Mouse (Mus musculus) cortical plate, adult 2 months (tissue): ENCODE data around the gene Toe1. TPM values are rescaled to one million over a fixed set of nuclear protein-coding genes. Genes with fewer than 3 reads are reported as not detected.
"Not testable (repeated sequence)": the region's sequence is repeated elsewhere in the genome, so short reads cannot be mapped to it uniquely, and the experiment has no call there.

Source experiments
- H3K27ac ChIP-seq: fragments of 200-500 bp; 2 replicates; pipeline ENCODE4 v1.5.1; 2012; ENCODE audit warnings: low read length, control low read depth, inconsistent platforms; ENCODE audit not compliant: insufficient read depth
- H3K4me1 ChIP-seq: fragments of 200-500 bp; 2 replicates; pipeline ENCODE4 v1.6.1; 2011; ENCODE audit warnings: low read length; ENCODE audit not compliant: control insufficient read depth, insufficient read depth
- H3K4me3 ChIP-seq: fragments of 200-500 bp; 2 replicates; pipeline ENCODE4 v1.5.1; 2011; ENCODE audit warnings: mild to moderate bottlenecking, low read length, control low read depth; ENCODE audit not compliant: insufficient read depth
- CTCF ChIP-seq: fragments of 200-500 bp; IDR thresholded peaks from 2 replicates; pipeline ENCODE4 v1.5.1; 2011; ENCODE audit warnings: mild to moderate bottlenecking, control low read depth, low read length; ENCODE audit not compliant: insufficient read depth; ENCODE audit errors: extremely low read depth
- POLR2A ChIP-seq: fragments of 200-500 bp; IDR thresholded peaks from 2 replicates; pipeline ENCODE4 v1.6.1; 2011; ENCODE audit warnings: mild to moderate bottlenecking, low read length, control low read depth; ENCODE audit not compliant: insufficient read depth; ENCODE audit errors: extremely low read depth
- polyA plus RNA-seq: library from polyadenylated mRNA; depleted of rRNA; stranded (reverse); fragments of >200 nt; gene quantifications from 2 replicates; pipeline ENCODE4 v1.2.3, GENCODE M21; 2012; rRNA removed

Gene Toe1
- 21.6 and 22.2 TPM in 2 replicates for polyA plus RNA-seq

DNA sequence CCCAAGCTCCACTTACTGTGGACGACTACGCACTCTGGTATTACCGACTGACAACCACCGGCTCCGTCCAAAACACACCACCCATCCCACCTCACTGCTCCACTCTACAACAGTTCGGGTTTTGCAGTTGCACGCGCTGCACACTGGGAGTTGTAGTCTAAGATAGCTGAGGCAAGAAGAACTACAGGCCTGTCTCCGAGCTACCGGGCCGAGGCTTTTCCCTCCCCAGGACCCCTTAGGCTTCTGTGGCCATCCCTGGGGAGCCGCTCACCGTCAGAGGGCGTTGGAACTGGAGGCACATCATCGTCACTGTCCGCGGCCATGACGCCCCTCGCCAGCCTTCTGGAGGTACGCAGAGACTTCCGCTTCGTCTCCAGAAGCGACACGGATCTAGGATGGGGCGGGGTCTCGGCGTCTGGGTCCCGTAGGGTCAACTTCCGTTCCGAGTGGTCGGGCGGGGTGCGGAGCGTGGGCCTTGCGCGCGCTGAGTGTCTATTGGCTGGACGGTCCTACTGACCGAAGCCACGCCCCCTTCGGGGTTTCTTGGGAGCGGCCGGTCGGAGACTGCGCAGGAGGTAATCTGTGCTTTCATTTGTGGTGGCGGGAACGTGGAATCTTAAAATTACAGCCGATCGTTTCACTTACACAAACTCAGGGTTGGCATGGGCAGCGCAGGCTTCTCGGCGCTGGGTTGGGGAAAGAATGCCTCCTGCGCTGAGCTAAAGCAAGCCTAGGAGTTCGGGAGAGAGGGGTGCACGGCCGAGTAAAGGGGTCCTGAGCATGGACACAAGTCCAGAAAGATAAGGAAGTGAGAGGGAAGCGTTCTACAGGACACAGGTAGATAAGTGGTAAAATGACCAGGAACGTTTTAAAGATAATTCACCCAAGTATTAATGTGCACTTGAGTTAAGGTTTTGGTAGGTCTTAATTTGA is at the start of gene Toe1, which contains the start of gene Mutyh:
Toe1 (minus strand) TSS at position 444 of the 933 bp plus-strand sequence.
Mutyh (plus strand) TSS at position 527 of the 933 bp plus-strand sequence.
- peak; percentile 64; the same call in 1 of the 2 replicates for TF ChIP-seq POLR2A
- no peak for TF ChIP-seq CTCF
- Histone ChIP-seq H3K4me1 (0 out of 2 replicates have a peak, but pooled peaks cover 2% of the 10 kb centered on the region), H3K4me3 (peak within 1 kb of the TSS; percentile 65), H3K27ac (0 out of 2 replicates have a peak within 1 kb of the TSS, but pooled peaks have one; percentile 2)

DNA sequence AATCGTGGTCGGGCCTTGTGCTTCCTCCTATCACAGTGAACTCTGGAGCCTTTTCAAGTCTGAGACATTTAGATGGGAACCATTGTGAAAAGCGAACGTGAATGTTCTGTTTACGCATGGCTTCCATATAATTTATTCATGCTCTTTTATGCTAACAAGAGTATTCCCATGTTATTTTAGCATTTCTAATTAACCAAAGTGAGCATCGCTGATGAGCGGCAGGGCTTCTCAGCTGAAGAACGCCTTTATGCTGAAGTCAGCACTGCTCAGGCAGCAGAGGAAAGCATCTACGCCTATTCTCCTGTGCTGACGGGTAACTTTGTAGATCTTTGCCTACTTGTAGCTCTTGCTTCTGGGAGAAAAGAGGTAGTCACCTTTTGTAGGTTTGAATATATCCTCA is 49.8 kb upstream of the Toe1 start:
- TF ChIP-seq CTCF (no peak), POLR2A (no peak)
- no peaks in the 10 kb centered on the region for H3K4me1 ChIP-seq
- H3K27ac ChIP-seq: no peak overlapping the region
- no peak overlapping the region for H3K4me3 ChIP-seq

DNA sequence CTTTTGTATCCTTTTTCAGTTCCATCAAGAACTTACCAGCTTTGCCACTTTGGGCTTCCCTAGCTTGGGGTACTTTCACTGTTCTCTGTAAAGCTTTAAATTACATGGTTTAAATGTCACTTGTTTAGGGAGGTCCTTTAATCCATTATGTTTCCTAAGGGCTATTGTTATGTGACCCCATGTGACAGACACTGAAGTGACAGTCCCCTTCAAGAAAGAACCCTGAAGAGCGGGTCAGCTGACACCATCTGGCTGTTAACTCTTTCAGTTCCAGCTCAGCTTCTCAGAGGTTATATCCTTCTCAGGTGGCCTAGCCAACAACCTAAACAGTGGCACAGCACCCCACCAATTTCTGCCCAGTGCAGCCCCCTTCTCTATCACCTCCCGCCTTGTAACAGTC is 46.8 kb upstream of the Toe1 start:
- H3K27ac ChIP-seq: no peak overlapping the region
- no peak for TF ChIP-seq POLR2A
- TF ChIP-seq CTCF: no peak
- no peak overlapping the region for H3K4me3 ChIP-seq
- H3K4me1 ChIP-seq: no peaks in the 10 kb centered on the region

DNA sequence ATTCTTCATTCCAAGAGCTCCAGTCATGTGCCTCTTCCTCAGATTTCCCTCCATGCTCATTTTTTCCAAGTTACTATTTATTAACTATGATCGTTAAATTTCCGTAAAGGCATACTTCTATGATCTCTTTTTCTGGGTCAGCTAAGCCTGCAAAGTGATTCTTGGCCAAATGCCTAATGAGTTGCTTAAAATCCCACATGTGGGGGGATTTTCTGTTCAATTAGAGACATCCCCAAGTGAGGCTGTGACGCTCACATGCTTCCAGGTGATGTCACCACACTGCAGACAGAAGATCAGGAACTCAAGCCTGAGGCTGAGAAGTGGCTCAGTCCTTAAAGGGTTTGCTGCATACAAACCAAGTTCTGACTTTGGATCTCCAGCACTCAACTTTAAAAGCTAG is 42.5 kb upstream of the Toe1 start:
- TF ChIP-seq POLR2A (no peak), CTCF (no peak)
- no peak overlapping the region for H3K4me3 ChIP-seq

DNA sequence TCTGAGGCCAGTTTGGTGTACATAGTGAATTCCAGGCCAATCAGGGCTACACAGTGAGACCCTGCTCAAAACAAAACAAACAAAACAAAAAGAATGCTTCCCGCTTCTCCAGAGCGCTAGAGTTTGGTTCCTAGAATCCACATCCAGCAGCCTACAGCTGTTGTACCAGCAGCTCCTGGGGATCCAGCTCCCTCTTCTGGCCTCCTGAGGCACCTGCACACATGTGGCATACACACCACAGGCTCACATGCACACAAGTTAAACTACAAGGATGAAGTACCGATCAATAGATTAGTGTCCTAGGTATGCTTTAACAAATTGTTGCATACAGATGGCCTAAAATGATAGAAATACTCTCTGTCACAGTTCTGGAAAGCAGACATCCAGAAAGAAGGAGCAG is 36.9 kb upstream of the Toe1 start:
- H3K4me1 ChIP-seq: no peaks in the 10 kb centered on the region
- H3K27ac ChIP-seq: no peak overlapping the region
- no peak for TF ChIP-seq POLR2A
- TF ChIP-seq CTCF: no peak
- no peak overlapping the region for H3K4me3 ChIP-seq

More for the DNA sequence above, 42.5 kb upstream of the Toe1 start:
- Histone ChIP-seq H3K4me1 (no peaks in the 10 kb centered on the region), H3K27ac (no peak overlapping the region)

DNA sequence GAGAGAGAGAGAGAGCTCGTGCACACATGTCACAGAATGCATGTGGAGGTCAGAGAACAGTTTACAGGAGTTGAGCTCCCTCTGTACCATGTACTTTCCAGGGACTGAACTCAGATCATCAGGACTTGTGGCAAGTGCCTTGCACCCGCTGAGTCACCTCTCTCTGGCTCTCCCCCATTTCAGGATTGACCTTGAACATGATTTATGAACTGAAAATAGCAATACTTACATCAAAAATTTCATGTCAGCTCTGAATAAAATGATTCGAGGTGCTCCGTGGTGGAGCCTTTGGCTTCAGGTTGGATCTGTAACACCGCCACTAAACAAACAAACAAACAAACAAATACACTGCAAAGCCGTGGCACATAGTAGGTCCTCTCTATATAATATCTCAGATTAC is 33.4 kb upstream of the Toe1 start:
- TF ChIP-seq POLR2A (no peak), CTCF (no peak)
- Histone ChIP-seq H3K4me3 (no peak overlapping the region), H3K27ac (no peak overlapping the region), H3K4me1 (no peaks in the 10 kb centered on the region)

DNA sequence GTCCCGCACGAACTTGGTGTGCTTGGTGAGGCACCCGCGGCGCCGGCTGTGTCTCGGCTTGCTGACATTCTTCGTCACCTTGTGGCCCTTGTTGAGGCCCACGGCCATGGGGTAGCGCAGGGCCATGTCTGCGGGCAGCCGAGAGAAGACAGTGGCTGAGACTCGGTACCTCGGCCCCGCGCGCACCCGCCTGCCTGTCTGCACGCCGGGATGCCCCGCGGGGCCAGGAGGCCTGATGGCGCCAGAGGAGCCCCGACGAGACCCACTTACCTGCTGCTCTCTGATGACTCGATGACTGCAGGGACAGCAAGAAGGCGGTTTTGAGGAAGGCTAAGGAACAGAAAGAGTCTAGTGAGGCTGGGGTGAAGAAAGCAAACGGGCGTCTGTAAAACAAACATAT is 32.7 kb upstream of the Toe1 start:
- not testable (repeated sequence) for H3K27ac ChIP-seq, H3K4me3 ChIP-seq, H3K4me1 ChIP-seq

DNA sequence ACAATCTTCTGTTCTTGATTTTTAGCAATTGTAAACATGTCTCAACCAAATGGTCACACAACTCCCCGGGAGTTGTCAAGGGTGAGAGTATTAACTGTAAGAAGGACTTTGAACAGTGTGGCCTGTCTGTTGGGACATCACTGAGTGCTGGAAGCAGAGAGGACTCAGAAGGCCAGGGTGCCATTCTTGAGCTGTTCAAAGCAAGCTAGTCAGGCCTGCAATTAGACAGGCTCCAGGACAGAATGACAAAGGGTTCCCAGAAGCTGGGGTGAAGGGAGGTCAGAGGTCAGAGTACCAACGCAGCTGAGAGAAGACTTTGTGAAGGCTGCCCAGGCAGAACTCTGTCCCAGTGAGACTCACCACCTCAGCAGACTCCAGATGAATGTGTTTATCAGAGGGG is 31.6 kb upstream of the Toe1 start:
- no peak for TF ChIP-seq POLR2A
- no peak for TF ChIP-seq CTCF
- no peak overlapping the region for H3K27ac ChIP-seq

DNA sequence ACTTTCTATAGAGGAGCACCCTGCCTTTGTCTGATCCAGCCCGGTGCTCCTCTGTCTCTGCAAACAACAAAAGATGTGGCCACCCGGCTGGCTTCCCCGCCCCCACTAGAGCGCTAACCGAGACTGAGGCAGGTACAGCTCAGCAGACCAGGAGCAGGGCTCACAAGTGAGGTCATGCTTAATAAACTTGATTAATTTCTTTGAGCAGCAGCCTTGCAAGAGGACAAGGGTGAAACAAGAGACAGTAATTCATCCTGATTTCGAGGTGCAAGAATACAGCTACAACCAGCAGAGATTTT is 22.6 kb upstream of the Toe1 start:
- Histone ChIP-seq H3K4me1 (no peaks in the 10 kb centered on the region), H3K27ac (no peak overlapping the region), H3K4me3 (no peak overlapping the region)
- TF ChIP-seq CTCF: no peak
- TF ChIP-seq POLR2A: no peak

More for the DNA sequence above, 31.6 kb upstream of the Toe1 start:
- Histone ChIP-seq H3K4me3 (no peak overlapping the region), H3K4me1 (no peaks in the 10 kb centered on the region)

DNA sequence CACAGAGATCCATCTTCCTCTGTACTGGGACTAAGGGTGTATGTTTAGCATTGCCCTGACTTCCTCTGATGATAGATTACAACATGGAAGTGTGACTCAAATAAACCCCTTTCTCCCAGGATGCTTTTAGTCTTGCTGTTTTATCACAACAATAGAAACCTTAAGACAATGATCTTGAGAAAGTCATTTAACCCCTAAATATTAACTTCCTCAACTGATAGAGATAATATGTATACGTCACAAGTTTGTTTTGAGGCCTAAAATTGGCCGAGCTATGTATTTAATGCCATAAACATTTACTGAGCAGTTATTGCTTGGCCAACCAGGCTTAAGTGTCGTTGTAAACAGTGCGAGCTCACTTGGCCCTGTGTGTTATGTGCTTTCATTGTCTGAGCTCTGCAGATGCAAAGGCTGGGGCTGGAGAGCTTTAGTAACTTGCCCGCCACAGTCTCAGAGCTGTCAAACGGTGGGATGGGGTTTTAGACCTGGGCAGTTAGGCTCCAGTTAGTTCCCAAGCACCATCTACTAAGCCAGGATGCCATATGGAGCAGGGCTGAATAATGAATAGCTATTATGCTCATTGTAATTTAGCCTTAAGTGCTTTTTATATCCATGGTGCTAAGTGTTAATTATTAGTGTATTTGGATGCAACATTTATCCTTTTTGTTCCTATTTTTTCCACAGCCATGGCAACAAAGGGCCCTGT is 22.1 kb upstream of the Toe1 start:
- Histone ChIP-seq H3K4me1 (no peaks in the 10 kb centered on the region), H3K4me3 (no peak overlapping the region), H3K27ac (no peak overlapping the region)
- TF ChIP-seq CTCF (no peak), POLR2A (no peak)
